Mouse (Mus musculus) natural killer cell, adult 2 months (primary cell): ENCODE measurements at regions not wholly inside any gene's neighbourhood (a gene's known extent, or its start where the extent isn't known, plus 50 kb on each side); places are given as distances from the start of the nearest gene placed in this dataset.

ENCODE experiments used
- DNase-seq, 2 experiments: peaks; one replicate each; pipeline ENCODE4 v3.0.0; 2022; ENCODE audit warnings: low spot score in 2 of 2

GRCm38 (mm10) chr1:193649400-193649799 lies 279.3 kb upstream of the Camk1g start:
- DNase-seq, result no peak

- DNase-seq, result no peak
Measured at GRCm38 (mm10) chr1:193647371-193648270, 277.5 kb upstream of the Camk1g start.

GRCm38 (mm10) chr1:193644506-193644905 lies 274.4 kb upstream of the Camk1g start:
- DNase-seq, result no peak

DNA sequence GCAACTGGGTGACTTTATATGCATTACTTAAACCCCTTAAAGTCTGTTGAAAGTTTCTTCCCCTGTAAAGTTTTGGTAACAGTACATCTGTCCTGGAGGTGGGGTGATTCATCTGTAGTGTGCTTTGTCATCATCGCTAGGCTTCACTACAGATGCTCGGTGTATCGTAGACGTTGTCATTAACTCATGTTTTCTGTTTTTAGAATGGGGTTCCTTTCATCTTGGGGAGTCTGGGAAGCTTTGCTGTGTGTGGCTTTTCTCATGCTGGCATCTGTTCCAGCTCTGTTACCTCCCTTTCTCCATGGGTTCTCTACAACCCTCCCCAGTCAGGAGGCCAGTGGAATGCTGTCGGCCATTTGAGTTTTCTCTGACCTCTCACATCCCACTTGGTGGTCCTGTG lies 266.4 kb upstream of the Camk1g start:
- no peak for DNase-seq

- no peak for DNase-seq
Measured at GRCm38 (mm10) chr1:193632115-193632514, 262.0 kb upstream of the Camk1g start.

DNA sequence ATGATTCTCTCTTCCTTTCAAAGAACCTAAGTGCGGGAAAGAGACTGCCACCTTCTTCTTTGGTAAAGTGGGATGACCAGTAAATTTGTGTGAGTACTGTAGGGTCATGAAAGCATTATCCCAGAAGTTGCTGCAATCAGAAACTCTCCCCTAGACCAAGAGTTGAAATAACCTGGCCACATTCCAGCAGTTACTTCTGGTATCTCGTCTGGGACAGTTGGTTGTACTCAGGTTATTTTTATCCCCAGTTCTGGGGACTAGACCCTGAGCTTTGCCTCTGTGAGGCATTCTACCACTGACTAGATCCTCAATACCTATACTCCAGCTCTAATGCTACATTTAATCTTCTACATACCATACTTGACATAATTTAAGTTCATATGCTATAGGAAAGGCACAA lies 259.8 kb upstream of the Camk1g start:
- DNase-seq, result no peak

- DNase-seq, result no peak
Measured at GRCm38 (mm10) chr1:193626924-193627849, 257.1 kb upstream of the Camk1g start.

DNA sequence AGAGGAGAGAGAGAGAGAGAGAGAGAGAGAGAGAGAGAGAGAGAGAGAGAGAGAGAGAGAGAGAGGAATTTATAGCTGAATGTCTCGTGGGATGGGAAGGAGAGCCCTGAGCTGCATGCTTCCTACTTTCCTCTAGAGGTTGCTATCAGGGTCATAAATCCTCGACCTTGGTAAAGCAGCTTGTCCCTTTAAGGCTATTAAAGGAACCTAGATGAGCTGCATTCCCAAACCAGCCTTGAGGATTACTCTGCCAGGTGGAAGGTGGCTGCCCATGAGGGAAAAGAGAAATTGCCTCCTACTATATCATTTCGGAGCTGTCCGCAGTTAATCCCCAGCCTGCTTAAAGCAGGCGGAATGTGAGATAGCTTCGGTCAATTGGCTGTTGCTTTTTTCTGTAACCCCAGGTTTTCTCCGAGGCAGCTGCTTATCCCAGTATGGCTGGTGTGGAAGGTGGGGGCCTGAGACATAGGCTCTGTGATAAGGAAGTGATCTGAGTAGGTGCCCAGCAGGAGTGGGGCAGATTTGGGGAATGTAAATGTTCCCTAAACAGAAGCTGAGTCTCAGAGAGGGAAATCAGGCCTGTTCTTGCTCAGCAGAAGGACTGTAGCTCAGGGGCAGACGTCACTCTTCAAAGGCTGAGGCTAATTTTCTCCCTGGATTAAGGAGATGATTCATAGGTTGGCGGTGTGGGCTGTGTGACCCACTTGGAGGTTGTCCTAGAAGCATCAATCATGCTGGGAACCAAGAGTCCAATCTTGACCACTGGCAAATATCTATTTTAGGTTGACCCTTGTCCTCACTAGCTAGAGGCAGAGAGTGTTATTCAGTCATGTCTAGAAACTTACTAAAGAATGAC lies 255.2 kb upstream of the Camk1g start:
- no peak for DNase-seq

DNA sequence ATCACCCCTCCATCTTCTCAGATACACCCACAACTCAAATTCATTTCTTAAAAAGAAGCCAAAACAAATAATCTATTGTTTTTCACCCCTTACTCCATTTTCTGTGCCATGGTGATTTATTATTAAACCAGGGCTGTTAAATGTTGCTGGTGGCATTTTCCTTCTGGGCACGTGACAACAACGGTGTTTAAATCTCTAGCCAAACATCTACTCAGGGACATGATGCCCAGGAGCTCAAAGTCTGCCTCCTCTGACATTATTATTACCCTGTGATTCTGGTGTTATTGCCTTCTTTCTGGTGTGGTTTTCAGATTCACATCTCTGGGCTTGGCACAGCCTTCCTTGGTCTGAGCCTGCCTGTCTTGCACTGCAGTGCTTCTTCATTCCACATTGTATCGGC lies 253.5 kb upstream of the Camk1g start:
- DNase-seq, result no peak

DNA sequence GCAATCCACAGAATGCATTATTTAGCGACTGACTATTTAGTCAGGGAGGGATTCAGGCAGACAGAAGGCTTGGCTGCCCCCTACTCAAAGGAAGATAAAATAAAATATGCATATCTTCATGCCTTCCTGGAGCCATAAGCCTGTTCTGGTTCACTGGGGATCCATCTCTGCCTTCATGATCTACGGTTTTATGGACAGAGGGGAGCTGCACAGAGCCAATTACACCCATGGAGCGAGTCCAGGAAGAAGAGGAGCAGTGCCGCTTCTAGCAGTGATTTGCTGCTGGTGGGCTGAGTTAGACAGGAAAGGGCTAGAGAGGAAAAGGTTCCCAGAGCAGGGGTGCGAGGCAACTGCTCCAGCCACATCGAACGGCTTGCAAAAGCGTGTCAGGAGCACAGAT lies 248.2 kb upstream of the Camk1g start:
- no peak for DNase-seq

DNA sequence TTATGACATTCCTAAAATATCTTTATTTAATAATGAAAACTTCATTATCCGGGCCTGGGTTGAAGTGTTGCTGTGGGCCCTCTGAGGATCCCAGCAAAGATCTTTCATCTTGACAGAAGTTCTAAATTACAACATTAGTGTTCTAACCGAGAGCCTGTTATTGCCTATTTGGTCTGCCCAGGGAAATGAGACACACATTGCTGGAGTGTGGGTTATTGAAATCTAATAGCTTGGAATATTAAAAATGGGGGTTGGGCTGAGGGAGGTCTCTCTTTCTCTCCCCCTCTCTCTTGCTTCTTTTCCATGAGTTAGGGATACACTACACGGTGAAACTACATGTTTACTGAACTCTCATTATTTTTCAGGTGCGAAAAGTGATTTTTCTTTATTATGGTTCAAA lies 240.4 kb upstream of the Camk1g start:
- no peak for DNase-seq

- DNase-seq, result no peak
Measured at GRCm38 (mm10) chr1:193599895-193600294, 229.8 kb upstream of the Camk1g start.

GRCm38 (mm10) chr1:193599163-193599562 lies 229.1 kb upstream of the Camk1g start:
- DNase-seq, result peak in 1 of 2 experiments; percentile 5

- DNase-seq, result no peak
Measured at GRCm38 (mm10) chr1:193590301-193590829, 220.3 kb upstream of the Camk1g start.

DNA sequence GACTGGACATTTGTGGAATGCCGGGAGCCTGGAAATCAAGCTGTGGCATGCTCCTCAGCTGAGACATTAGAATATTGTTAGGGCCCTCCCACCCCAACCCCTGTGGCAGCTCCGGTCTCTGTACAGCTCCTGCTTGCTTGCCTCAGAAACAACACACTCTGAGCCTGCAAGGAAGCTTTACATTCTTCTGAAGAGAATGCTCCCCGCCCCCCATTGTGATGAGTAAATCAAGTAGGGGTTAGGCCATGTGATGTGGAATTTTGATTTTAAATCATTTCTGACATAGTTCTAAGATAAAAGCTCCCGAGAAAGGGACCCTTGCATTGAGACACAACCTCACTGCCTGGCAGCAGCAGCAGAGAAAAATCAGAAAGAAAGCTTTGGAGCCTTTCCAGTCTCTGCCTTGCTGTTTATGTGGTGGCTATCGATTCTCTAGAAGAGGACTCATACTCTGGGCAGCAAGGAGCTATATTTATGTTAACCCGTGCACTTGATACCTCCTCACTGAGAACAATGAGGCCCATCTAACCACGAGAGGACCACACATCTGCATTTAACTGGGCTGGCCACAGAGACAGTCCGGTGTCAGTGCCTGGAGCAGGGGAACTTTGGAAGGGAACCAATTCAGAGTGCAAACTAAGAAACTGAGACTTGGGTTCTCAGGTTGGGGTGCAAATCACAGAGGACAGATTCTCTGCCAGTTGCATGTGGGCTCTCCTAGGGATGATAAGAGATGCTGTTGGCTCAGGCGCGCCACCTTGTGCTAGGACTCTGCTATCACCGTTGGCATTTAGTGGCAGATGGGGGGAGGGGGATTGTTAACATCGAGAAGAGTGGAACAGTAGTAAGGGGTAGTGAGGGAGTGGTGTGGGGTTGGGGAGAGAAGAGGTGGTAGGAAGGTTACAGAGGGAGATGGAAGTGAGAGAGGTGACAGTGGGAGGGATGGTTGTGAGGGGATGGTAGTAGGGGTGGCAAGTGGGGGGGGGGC lies 218.7 kb upstream of the Camk1g start:
- peak in 1 of 2 experiments; percentile 9 for DNase-seq

GRCm38 (mm10) chr1:193587317-193587716 lies 217.2 kb upstream of the Camk1g start:
- no peak for DNase-seq

GRCm38 (mm10) chr1:193586896-193587295 lies 216.8 kb upstream of the Camk1g start:
- no peak for DNase-seq

GRCm38 (mm10) chr1:193583791-193584190 lies 213.7 kb upstream of the Camk1g start:
- no peak for DNase-seq

GRCm38 (mm10) chr1:193580393-193580792 lies 210.3 kb upstream of the Camk1g start:
- no peak for DNase-seq

- DNase-seq, result no peak
Measured at GRCm38 (mm10) chr1:193579671-193580070, 209.6 kb upstream of the Camk1g start.
